Mouse (Mus musculus) MN1 (cell line): ENCODE measurements around the gene Fer1l4.

ENCODE experiments used
- DNase-seq: peaks from one replicate; pipeline ENCODE4 v3.0.0-alpha.2; 2016; ENCODE audit warnings: low spot score

The Fer1l4 gene

GRCm38 (mm10) chr2:156052816-156053215 lies at the start of gene Fer1l4:
Gene Fer1l4, minus strand, starts transcription at chr2:156052947.
- DNase-seq: no peak

- no peak for DNase-seq
Observed at GRCm38 (mm10) chr2:156091926-156092325, 39.2 kb upstream of the Fer1l4 start.

GRCm38 (mm10) chr2:156089799-156090198 lies 37.1 kb upstream of the Fer1l4 start:
- no peak for DNase-seq

DNA sequence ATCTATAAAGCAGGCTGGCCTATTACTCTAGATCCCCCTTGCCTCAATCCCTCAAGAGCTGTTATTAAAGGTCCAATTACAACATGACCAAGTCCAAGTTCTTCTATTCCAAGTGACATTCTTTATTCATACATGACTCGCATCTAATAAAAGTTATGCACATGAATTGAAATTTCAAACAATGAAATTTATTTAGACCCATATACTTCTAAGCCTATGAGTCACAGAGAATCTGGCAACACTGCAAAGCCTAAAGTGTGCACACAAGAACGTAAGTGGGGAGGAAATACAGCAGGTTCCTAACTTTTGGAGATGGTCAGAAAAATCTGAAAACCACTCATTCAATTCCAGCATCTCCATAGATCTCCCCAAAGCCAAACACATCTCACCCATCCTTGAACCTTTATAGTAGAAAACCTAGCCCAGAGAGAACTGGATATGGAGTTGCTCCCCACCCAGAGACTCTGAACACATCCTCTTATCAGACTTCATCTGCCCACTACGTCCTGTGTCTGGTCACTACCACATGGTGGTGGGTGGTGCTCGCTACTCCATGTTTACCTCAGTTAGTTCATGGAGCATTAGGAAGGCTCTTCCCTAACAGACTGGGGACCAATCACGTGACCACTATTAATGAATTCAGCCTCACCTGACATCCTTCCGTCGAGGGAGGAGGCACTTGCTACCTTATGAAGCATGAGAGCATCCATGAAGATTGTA lies 34.8 kb upstream of the Fer1l4 start:
- DNase-seq: no peak

- no peak for DNase-seq
Observed at GRCm38 (mm10) chr2:156084541-156084940, 31.8 kb upstream of the Fer1l4 start.

DNA sequence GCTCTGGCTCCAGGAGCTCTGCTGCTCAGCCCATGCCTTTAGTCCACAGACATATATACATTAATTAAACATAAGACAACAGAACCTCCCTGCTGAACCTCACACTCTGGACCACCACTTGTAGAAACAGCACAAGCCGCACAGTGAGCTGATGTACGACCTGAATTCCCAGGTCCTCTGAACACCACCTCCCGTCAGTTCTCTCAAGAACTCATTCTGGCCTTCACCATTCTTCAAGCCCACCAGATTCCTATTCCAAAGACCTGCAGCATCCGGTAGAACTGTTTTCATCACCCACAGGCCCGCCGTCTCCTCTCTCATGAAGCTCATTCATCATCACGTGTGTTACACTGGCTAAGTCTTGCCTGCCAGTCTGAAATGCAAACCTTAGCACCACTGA lies 27.6 kb upstream of the Fer1l4 start:
- DNase-seq: no peak

GRCm38 (mm10) chr2:156079674-156080073 lies 26.9 kb upstream of the Fer1l4 start:
- DNase-seq: no peak

DNA sequence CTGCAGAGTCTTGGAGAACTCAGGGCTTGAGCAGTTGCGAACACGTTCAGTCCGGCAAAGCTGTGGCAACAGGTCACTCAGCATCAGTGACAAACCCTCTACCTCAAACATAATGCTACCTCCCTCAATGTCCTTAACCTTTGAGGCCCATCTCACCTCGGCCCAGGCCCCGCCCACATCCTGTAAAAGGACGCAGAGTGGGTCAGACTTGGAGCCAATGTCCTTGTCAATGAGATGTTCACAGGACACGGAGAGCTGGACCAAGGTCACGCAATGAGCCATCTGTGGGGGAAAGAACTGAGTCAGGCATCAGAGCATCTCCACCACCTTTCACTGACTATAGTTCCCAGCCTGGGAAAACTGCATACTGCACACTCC lies 26.4 kb upstream of the Fer1l4 start:
- DNase-seq: no peak

- no peak for DNase-seq
Observed at GRCm38 (mm10) chr2:156078421-156079182, 25.9 kb upstream of the Fer1l4 start.

DNA sequence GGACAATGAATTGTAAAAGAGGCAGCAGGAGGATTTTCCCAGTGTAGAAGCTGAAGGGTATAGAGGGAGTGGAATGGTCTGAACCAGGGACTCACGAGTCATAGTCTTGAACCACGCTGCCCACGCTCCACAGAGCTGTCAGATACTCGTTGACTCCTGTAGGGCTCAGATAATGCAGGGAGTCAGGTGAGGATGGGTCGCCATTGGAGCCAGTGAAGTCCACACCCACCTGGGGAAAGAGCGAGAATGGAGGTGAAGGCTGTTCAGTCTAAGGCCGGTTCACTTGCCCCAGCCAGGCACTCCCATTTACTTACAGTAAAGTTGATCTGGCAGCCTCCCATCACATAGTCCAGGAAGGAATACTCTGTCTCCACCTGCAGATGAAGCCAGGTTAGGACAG lies 24.7 kb upstream of the Fer1l4 start:
- no peak for DNase-seq

DNA sequence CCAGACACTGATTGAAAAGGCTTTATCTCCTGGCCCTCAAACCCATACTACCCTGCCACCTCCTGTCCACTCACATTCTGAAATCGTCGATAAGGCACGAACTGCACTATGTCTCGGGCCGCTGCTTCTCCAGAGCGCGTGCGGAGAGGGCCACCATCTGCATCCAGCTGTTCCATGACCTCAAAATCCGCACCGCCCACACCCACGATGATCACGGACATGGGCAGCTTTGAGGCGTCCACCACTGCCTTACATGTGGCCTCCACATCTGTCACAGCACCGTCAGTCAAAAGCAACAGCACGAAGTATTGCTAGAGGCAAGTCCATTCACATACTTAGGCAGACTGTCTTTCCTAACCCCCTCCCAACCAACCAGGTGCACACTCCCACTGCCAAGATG lies 21.0 kb upstream of the Fer1l4 start:
- DNase-seq: no peak

DNA sequence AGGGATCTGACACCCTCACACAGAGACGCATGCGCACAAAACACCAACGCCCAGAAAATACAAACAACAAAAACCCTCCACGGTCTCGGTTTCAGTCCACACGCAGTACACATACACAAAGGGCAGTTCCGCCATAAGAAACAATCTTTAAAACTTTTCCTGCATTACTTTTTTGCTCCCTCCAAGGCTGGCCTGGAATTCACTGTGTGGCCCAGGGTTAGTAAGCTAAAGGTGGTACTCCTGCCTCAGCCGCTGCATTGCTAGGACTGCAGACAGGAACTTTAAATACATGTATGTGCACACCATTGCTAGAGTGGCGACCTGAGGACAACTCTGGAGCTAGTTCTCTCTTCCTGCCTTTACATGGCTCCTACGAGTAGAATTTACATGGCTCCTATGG lies 18.5 kb upstream of the Fer1l4 start:
- DNase-seq: no peak

- no peak for DNase-seq
Observed at GRCm38 (mm10) chr2:156067916-156068315, 15.2 kb upstream of the Fer1l4 start.

GRCm38 (mm10) chr2:156066126-156066525 lies 13.4 kb upstream of the Fer1l4 start:
- DNase-seq: no peak

DNA sequence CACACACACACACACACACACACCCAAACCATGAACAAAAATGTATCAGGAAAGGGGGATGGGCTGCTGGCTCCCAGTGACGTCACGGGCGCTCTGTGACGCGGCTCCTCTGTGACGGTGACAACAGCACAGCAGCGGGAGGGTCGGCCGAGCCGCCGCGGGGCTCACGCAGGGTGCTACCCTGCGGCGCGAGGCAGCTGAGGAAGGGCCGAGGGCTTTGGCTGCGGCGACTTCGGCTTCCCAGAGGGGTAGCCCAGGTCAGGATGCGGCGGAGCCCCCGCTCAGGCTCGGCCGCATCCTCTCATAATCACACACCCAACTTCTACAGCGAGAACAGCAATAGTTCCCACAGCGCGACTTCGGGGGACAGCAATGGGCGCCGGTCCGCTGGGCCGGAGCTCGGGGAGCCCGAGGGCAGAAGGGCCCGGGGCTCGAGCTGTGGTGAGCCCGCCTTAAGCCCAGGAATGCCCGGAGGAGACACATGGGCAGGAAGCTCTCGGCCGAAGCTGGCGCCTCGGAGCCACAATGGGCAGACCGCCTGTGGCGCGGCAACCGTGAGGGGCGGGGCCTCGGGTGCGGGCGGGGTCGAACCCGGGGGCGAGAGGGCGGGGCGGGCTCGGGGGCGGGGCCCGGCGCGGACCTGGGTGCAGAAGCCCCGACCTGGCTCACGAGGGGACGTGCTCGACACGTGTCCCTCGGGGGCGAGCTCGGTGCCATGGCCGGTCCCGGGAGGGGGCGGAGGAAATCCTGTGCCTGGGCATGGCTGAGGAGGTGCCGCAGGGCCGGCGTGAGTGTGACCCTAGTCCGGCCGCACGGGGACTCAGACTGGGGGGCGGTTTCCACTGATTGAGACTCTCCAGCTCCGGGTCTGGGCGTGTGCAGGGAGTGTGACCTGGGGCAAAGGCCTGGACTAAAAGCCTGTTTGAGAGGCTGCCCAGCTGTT lies 12.6 kb upstream of the Fer1l4 start, which contains the start of gene Spag4:
Gene Spag4 (plus strand): TSS at position 77 of the 943 bp plus-strand sequence.
- peak; percentile 77 for DNase-seq

- DNase-seq: no peak
Observed at GRCm38 (mm10) chr2:156047929-156048328, 4.8 kb downstream of the Fer1l4 start.

- DNase-seq: no peak
Observed at GRCm38 (mm10) chr2:156042903-156043302, 9.8 kb downstream of the Fer1l4 start.

- no peak for DNase-seq
Observed at GRCm38 (mm10) chr2:156039390-156039789, 13.4 kb downstream of the Fer1l4 start.

- DNase-seq: no peak
Observed at GRCm38 (mm10) chr2:156025482-156025881, 27.3 kb downstream of the Fer1l4 start.

- DNase-seq: no peak
Observed at GRCm38 (mm10) chr2:156021765-156022164, 31.0 kb downstream of the Fer1l4 start.

GRCm38 (mm10) chr2:156021219-156021618 lies 31.5 kb downstream of the Fer1l4 start:
- no peak for DNase-seq

DNA sequence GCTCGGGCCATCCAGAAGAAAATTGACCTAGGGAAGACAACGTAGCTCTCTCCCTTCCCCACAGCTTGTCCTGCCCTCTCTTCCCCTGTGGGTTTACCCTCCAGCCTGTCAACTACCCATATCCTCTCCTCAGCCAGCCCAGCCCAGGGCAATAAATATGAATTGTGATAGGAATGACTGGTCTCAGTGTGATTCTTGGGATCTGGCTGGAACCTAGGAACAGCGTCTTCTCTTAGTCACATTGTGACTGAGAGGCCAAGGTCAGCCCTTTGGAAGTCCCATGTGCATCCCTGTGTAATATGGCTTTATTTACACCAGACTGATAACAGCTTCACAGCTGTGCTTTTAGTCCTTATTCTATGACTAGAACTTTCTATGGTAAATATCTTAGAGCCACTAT lies 34.6 kb downstream of the Fer1l4 start:
- DNase-seq: no peak
